Mouse (Mus musculus): Measurements from ENCODE around the gene Lasp1.

DNA sequence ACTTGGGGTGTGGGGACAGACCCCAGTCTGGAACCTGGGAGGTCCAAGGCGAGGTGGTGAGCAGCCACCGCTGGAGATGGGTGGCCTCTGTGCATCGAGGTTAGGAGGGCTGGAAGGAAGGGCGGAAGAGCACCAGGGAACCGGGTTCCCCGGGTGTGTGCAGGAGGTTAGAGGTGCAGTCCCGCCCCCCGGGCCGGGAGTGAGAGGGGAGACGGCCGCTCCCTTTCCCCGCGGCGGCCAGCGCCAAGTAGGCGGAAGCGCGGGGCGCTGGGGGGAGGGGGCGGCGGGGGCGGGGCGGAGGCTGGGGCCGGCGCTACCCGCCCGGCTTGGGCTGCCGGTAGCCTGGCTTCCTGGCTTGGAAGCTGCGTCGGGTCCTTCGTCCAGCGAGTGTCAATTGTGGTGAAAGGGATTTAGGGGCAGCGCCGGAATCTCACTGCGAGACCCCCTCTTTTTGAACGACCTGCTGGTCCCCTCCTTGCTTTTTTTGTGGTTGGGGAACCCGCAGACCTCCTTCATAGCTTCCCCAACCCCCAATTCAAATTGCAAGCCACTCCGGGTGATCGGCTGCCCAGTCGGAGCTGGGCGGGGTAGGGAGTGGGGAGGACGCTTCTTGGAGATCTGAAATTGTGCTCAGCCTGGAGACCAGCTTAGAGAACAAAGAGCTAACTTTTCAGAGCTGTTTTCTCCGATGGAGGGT is 1.3 kb downstream of the Lasp1 start:
- TF ChIP-seq CTCF (IDR thresholded peaks at IDR 0.05): no peak
- peak; percentile 56; the same call in 1 of the 2 replicates for TF ChIP-seq POLR2A (IDR thresholded peaks at IDR 0.05; ENCODE audit: insufficient read depth, low read depth, low read length)
- 0 out of 2 replicates have a peak, but pooled peaks have one; percentile 7 for TF ChIP-seq EP300 (IDR thresholded peaks at IDR 0.05; ENCODE audit: insufficient read depth, low read depth, low read length)
